Mouse (Mus musculus): ENCODE measurements around the gene Zfp385b. TPM values are rescaled to one million over a fixed set of nuclear protein-coding genes. Genes with fewer than 3 reads are reported as not detected.

Gene Zfp385b
- polyA plus RNA-seq, 1 experiment from 2014 or later = 6.2 TPM

GRCm38 (mm10) chr2:77587387-77587786 lies 232.1 kb downstream of the Zfp385b start:
- no peak overlapping the region for H3K9ac ChIP-seq (replicated peaks; ENCODE audit: low read depth, low read length)
- H3K27ac ChIP-seq (ENCODE audit: low read length) = no peak overlapping the region
- H3K36me3 ChIP-seq (ENCODE audit: control insufficient read depth, insufficient read depth, low read length) = no peaks in the 10 kb centered on the region
- no peak overlapping the region for H3K4me2 ChIP-seq (replicated peaks; ENCODE audit: low read depth, low read length)
- no peaks in the 10 kb centered on the region for H3K9me3 ChIP-seq (ENCODE audit: control insufficient read depth, low read depth, low read length)
- WGBS = 80% methylated on average over 4 of the region's 4 CpGs
- ATAC-seq (ENCODE audit: insufficient number of reproducible peaks, insufficient read depth, low FRiP score, low read depth) = no peak
- H3K4me3 ChIP-seq (ENCODE audit: low read depth, low read length) = no peak overlapping the region
- H3K4me1 ChIP-seq (ENCODE audit: control insufficient read depth, insufficient read depth, low read length) = no peaks in the 10 kb centered on the region
- no peaks in the 10 kb centered on the region for H3K27me3 ChIP-seq (ENCODE audit: control insufficient read depth, insufficient read depth, low read length)

GRCm38 (mm10) chr2:77586581-77587360 lies 232.7 kb downstream of the Zfp385b start:
- Histone ChIP-seq H3K27ac (ENCODE audit: low read length) (no peak overlapping the region), H3K36me3 (ENCODE audit: control insufficient read depth, insufficient read depth, low read length) (no peaks in the 10 kb centered on the region), H3K27me3 (ENCODE audit: control insufficient read depth, insufficient read depth, low read length) (no peaks in the 10 kb centered on the region), H3K4me3 (ENCODE audit: low read depth, low read length) (no peak overlapping the region), H3K9me3 (ENCODE audit: control insufficient read depth, low read depth, low read length) (no peaks in the 10 kb centered on the region), H3K4me2 (replicated peaks; ENCODE audit: low read depth, low read length) (no peak overlapping the region), H3K9ac (replicated peaks; ENCODE audit: low read depth, low read length) (no peak overlapping the region), H3K4me1 (ENCODE audit: control insufficient read depth, insufficient read depth, low read length) (no peaks in the 10 kb centered on the region)
- ATAC-seq (ENCODE audit: insufficient number of reproducible peaks, insufficient read depth, low FRiP score, low read depth) = no peak
- 84% methylated on average over 4 of the region's 4 CpGs for WGBS

- WGBS = 86% methylated on average over 1 of the region's 1 CpGs
Measured at GRCm38 (mm10) chr2:77583586-77583985, 235.9 kb downstream of the Zfp385b start.

GRCm38 (mm10) chr2:77576571-77576970 lies 242.9 kb downstream of the Zfp385b start:
- Histone ChIP-seq H3K36me3 (ENCODE audit: control insufficient read depth, insufficient read depth, low read length) (no peaks in the 10 kb centered on the region), H3K27ac (ENCODE audit: low read length) (no peak overlapping the region), H3K9me3 (ENCODE audit: control insufficient read depth, low read depth, low read length) (no peaks in the 10 kb centered on the region), H3K27me3 (ENCODE audit: control insufficient read depth, insufficient read depth, low read length) (no peaks in the 10 kb centered on the region), H3K9ac (replicated peaks; ENCODE audit: low read depth, low read length) (no peak overlapping the region), H3K4me3 (ENCODE audit: low read depth, low read length) (no peak overlapping the region), H3K4me1 (ENCODE audit: control insufficient read depth, insufficient read depth, low read length) (no peaks in the 10 kb centered on the region), H3K4me2 (replicated peaks; ENCODE audit: low read depth, low read length) (no peak overlapping the region)
- WGBS = 88% methylated on average over 1 of the region's 1 CpGs
- no peak for ATAC-seq (ENCODE audit: insufficient number of reproducible peaks, insufficient read depth, low FRiP score, low read depth)

More at GRCm38 (mm10) chr2:77583586-77583985, 235.9 kb downstream of the Zfp385b start:
- ATAC-seq (ENCODE audit: insufficient number of reproducible peaks, insufficient read depth, low FRiP score, low read depth) = no peak
- H3K9me3 ChIP-seq (ENCODE audit: control insufficient read depth, low read depth, low read length) = no peaks in the 10 kb centered on the region
- no peaks in the 10 kb centered on the region for H3K4me1 ChIP-seq (ENCODE audit: control insufficient read depth, insufficient read depth, low read length)
- no peak overlapping the region for H3K4me3 ChIP-seq (ENCODE audit: low read depth, low read length)
- no peak overlapping the region for H3K4me2 ChIP-seq (replicated peaks; ENCODE audit: low read depth, low read length)
- H3K27me3 ChIP-seq (ENCODE audit: control insufficient read depth, insufficient read depth, low read length) = no peaks in the 10 kb centered on the region
- H3K9ac ChIP-seq (replicated peaks; ENCODE audit: low read depth, low read length) = no peak overlapping the region
- H3K36me3 ChIP-seq (ENCODE audit: control insufficient read depth, insufficient read depth, low read length) = no peaks in the 10 kb centered on the region
- H3K27ac ChIP-seq (ENCODE audit: low read length) = no peak overlapping the region

- Histone ChIP-seq H3K4me3 (ENCODE audit: low read depth, low read length) (no peak overlapping the region), H3K4me1 (ENCODE audit: control insufficient read depth, insufficient read depth, low read length) (no peaks in the 10 kb centered on the region), H3K9ac (replicated peaks; ENCODE audit: low read depth, low read length) (no peak overlapping the region), H3K36me3 (ENCODE audit: control insufficient read depth, insufficient read depth, low read length) (no peaks in the 10 kb centered on the region), H3K27ac (ENCODE audit: low read length) (no peak overlapping the region), H3K27me3 (ENCODE audit: control insufficient read depth, insufficient read depth, low read length) (no peaks in the 10 kb centered on the region), H3K9me3 (ENCODE audit: control insufficient read depth, low read depth, low read length) (no peaks in the 10 kb centered on the region), H3K4me2 (replicated peaks; ENCODE audit: low read depth, low read length) (no peak overlapping the region)
- 67% methylated on average over 15 of the region's 15 CpGs for WGBS
- ATAC-seq (ENCODE audit: insufficient number of reproducible peaks, insufficient read depth, low FRiP score, low read depth) = no peak
Measured at GRCm38 (mm10) chr2:77567528-77568435, 251.7 kb downstream of the Zfp385b start.

GRCm38 (mm10) chr2:77563706-77564105 lies 255.7 kb downstream of the Zfp385b start:
- no peak overlapping the region for H3K4me3 ChIP-seq (ENCODE audit: low read depth, low read length)
- H3K4me1 ChIP-seq (ENCODE audit: control insufficient read depth, insufficient read depth, low read length) = no peaks in the 10 kb centered on the region
- H3K9ac ChIP-seq (replicated peaks; ENCODE audit: low read depth, low read length) = no peak overlapping the region
- no peaks in the 10 kb centered on the region for H3K27me3 ChIP-seq (ENCODE audit: control insufficient read depth, insufficient read depth, low read length)
- H3K4me2 ChIP-seq (replicated peaks; ENCODE audit: low read depth, low read length) = no peak overlapping the region
- 48% methylated on average over 1 of the region's 1 CpGs for WGBS
- no peak overlapping the region for H3K27ac ChIP-seq (ENCODE audit: low read length)
- no peak for ATAC-seq (ENCODE audit: insufficient number of reproducible peaks, insufficient read depth, low FRiP score, low read depth)
- H3K36me3 ChIP-seq (ENCODE audit: control insufficient read depth, insufficient read depth, low read length) = no peaks in the 10 kb centered on the region
- no peaks in the 10 kb centered on the region for H3K9me3 ChIP-seq (ENCODE audit: control insufficient read depth, low read depth, low read length)

- Histone ChIP-seq H3K4me2 (replicated peaks; ENCODE audit: low read depth, low read length) (no peak overlapping the region), H3K9me3 (ENCODE audit: control insufficient read depth, low read depth, low read length) (no peaks in the 10 kb centered on the region), H3K27ac (ENCODE audit: low read length) (no peak overlapping the region), H3K4me3 (ENCODE audit: low read depth, low read length) (no peak overlapping the region), H3K36me3 (ENCODE audit: control insufficient read depth, insufficient read depth, low read length) (no peaks in the 10 kb centered on the region), H3K9ac (replicated peaks; ENCODE audit: low read depth, low read length) (no peak overlapping the region), H3K4me1 (ENCODE audit: control insufficient read depth, insufficient read depth, low read length) (no peaks in the 10 kb centered on the region), H3K27me3 (ENCODE audit: control insufficient read depth, insufficient read depth, low read length) (no peaks in the 10 kb centered on the region)
- 87% methylated on average over 5 of the region's 5 CpGs for WGBS
- ATAC-seq (ENCODE audit: insufficient number of reproducible peaks, insufficient read depth, low FRiP score, low read depth) = no peak
Measured at GRCm38 (mm10) chr2:77561941-77562340, 257.5 kb downstream of the Zfp385b start.

GRCm38 (mm10) chr2:77556938-77557337 lies 262.5 kb downstream of the Zfp385b start:
- no peak for ATAC-seq (ENCODE audit: insufficient number of reproducible peaks, insufficient read depth, low FRiP score, low read depth)
- WGBS = 82% methylated on average over 4 of the region's 4 CpGs
- Histone ChIP-seq H3K27me3 (ENCODE audit: control insufficient read depth, insufficient read depth, low read length) (no peaks in the 10 kb centered on the region), H3K4me2 (replicated peaks; ENCODE audit: low read depth, low read length) (no peak overlapping the region), H3K4me3 (ENCODE audit: low read depth, low read length) (no peak overlapping the region), H3K36me3 (ENCODE audit: control insufficient read depth, insufficient read depth, low read length) (no peaks in the 10 kb centered on the region), H3K9ac (replicated peaks; ENCODE audit: low read depth, low read length) (no peak overlapping the region), H3K4me1 (ENCODE audit: control insufficient read depth, insufficient read depth, low read length) (no peaks in the 10 kb centered on the region), H3K9me3 (ENCODE audit: control insufficient read depth, low read depth, low read length) (no peaks in the 10 kb centered on the region), H3K27ac (ENCODE audit: low read length) (no peak overlapping the region)

Data from stomach, embryonic 14.5 days (tissue).